Mouse (Mus musculus): ENCODE results near the gene Pld3.

DNA sequence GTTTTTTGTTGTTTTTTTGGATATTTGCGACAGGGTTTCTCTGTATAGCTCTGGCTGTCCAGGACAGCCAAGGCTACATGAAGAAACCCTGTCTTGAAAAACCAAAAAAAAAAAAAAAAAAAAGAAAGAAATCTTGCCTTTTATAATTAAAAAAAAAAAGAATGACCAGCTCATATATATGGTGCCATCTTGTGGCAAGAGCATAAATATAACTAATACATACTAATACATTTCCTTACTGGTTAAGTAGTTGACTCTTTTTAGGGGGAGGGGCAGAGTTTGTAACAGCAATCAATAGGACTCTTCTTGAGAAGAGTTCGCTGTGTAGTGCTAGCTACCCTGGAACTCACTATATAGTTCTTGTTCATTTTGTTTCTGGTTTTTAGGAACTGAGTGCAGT lies 34.7 kb upstream of the Pld3 start:
- TF ChIP-seq GATA1 (IDR thresholded peaks at IDR 0.05; ENCODE audit: low read length) = no peak
- no peak for TF ChIP-seq TAL1 (IDR thresholded peaks at IDR 0.05; ENCODE audit: low read length)

Data from erythroblast, embryonic 14.5 days (primary cell).